Mouse (Mus musculus) megakaryocyte-erythroid progenitor cell, adult 5 weeks (primary cell): Measurements from ENCODE around the gene Angptl7. TPM values are rescaled to one million over a fixed set of nuclear protein-coding genes. Genes with fewer than 3 reads are reported as not detected.

ENCODE experiments used
- polyA plus RNA-seq: library from polyadenylated mRNA; stranded (reverse); fragments of >175 nt; gene quantifications from 2 replicates; pipeline ENCODE4 v1.2.3, GENCODE M21; 2012

Gene Angptl7
- not detected in 2 replicates for polyA plus RNA-seq

GRCm38 (mm10) chr4:148500410-148500867, at the start of gene Angptl7:
Gene Angptl7 (minus strand): TSS chr4:148500460.

DNA sequence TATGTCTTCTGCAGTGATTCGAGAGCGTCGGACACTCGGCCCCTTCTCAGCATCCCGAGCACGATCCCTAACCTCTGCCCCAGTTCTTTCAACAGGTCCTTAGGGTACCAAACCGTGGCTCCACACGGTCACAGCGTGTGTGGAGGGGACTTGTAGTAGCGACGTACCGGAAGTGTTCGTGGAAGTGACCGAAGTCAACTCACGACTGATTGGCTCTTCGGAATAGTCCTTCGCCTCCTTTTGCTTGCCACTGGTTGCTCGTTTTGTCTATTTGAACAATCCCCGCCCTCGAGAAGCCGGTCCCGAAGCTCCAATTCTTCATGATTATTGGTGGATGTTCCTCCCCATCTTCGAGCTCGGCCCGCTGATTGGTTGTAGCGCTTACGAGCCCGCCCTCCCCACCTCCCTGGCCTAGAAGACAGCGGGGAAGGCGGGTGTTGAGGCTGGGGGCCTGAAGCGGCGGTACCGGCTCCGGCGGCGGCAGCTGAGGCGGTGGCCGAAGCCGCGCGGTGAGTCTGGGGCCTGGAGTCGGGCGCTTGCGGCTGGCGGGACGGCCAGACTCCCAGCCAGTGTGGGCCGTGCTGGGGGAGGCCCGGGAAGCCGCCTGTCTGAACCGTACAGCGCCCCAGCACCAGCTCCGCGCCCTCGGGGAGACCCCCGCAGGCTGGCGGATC, 51.9 kb downstream of the Angptl7 start, which contains the start of gene Mtor:
Gene Mtor, plus strand, starts transcription at position 433 of the 674 bp plus-strand sequence.

Other genes starting within 250 kb of the Angptl7 start
- gene Disp3, start 212.5 kb downstream of the Angptl7 start, polyA plus RNA-seq = not detected in 2 replicates
- 3.4 and 4.4 TPM in 2 replicates for gene Ubiad1, start 55.7 kb downstream of the Angptl7 start, polyA plus RNA-seq
- gene Mtor, start 51.8 kb downstream of the Angptl7 start, polyA plus RNA-seq = 10.7 and 13.2 TPM in 2 replicates
- gene Exosc10, start 58.0 kb upstream of the Angptl7 start, polyA plus RNA-seq = 47.5 and 57.7 TPM in 2 replicates
- 342 and 344 TPM in 2 replicates for gene Srm, start 91.0 kb upstream of the Angptl7 start, polyA plus RNA-seq
- gene Masp2, start 102.1 kb upstream of the Angptl7 start, polyA plus RNA-seq = 0.04 and 0.07 TPM in 2 replicates
- gene Tardbp, start 126.6 kb upstream of the Angptl7 start, polyA plus RNA-seq = 29.0 and 37.6 TPM in 2 replicates
- 0.12 TPM in 1 of 2 replicates, not detected in the other for gene Gm572, start 142.9 kb upstream of the Angptl7 start, polyA plus RNA-seq